Mouse (Mus musculus): ENCODE data around the gene Hist1h2bj.

DNA sequence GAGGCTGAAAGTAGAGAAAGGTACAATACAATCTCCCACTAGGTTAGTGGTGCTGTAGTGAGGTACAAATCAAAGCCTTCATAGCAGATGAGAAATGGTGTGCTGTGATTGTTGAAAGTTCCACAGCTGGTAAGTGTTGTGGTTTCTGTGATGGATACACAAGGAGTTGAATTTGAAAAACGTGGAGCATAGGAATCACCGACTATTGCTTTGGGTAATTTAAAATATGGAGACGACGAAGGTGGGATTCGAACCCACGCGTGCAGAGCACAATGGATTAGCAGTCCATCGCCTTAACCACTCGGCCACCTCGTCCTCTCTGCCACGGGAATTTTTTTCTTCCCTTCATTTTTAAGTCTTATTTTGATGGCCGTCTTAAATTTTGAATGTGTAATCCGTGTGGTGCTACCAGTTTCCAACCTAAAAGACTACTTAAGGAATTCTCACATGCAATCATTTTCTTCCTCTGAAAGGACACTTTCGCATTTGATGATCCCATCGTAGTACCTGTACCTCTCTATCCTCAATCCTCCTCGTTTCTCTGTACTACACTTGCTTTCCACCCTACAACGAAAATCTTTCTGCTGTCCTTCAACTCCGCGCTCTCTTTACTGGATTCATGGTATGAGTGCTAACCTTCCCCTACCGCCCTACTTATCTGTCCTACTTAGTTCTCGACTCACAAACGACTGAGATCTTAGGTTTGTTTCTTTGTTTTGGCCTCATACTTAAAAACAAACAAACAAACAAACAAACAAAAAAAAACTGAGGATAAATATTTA, 48.9 kb upstream of the Hist1h2bj start:
- TF ChIP-seq GATA1 (IDR thresholded peaks at IDR 0.05; ENCODE audit: low read length), result no peak
- TF ChIP-seq TAL1 (IDR thresholded peaks at IDR 0.05; ENCODE audit: low read length), result no peak

Measured in erythroblast, embryonic 14.5 days (primary cell).